Mouse (Mus musculus) thymus, adult 2 months (tissue): ENCODE results near the gene Yipf1.

Experiments used
- CTCF ChIP-seq: fragments of 200-500 bp; IDR thresholded peaks from 2 replicates; pipeline ENCODE4 v1.5.1; 2012; ENCODE audit warnings: mild to moderate bottlenecking, control low read depth, low read length, moderate library complexity, borderline replicate concordance; ENCODE audit not compliant: control insufficient read depth, poor library complexity, insufficient read depth; ENCODE audit errors: extremely low read depth
- POLR2A ChIP-seq: fragments of 200-500 bp; IDR thresholded peaks from 2 replicates; pipeline ENCODE4 v1.6.1; 2012; ENCODE audit warnings: mild to moderate bottlenecking, low read length, control low read depth, moderate library complexity; ENCODE audit not compliant: control insufficient read depth, poor library complexity, insufficient read depth; ENCODE audit errors: extremely low read depth

- TF ChIP-seq CTCF: no peak
- no peak for TF ChIP-seq POLR2A
Measured at GRCm38 (mm10) chr4:107354543-107354942, 40.4 kb downstream of the Yipf1 start.
